Mouse (Mus musculus): Measurements from ENCODE around the gene Tspan31. TPM values are rescaled to one million over a fixed set of nuclear protein-coding genes. Genes with fewer than 3 reads are reported as not detected.

Tspan31 gene
- polyA plus RNA-seq, 1 experiment from 2014 or later: 148 TPM

GRCm38 (mm10) chr10:127048608-127049394 lies 21.3 kb downstream of the Tspan31 start:
- ATAC-seq (ENCODE audit: low FRiP score): no peak
- Histone ChIP-seq H3K9me3 (replicated peaks) (no peaks in the 10 kb centered on the region), H3K4me2 (replicated peaks) (peak overlapping the region; percentile 6; the same call in 1 of the 2 replicates), H3K4me1 (peaks cover 12% of the 10 kb centered on the region; the same call in 1 of the 2 replicates), H3K4me3 (peak overlapping the region; percentile 7; the same call in 1 of the 2 replicates), H3K27ac (no peak overlapping the region), H3K36me3 (peaks cover 13% of the 10 kb centered on the region; the same call in 1 of the 2 replicates), H3K27me3 (peaks cover 53% of the 10 kb centered on the region), H3K9ac (no peak overlapping the region)
- WGBS: 5% methylated on average over 35 of the region's 35 CpGs

- Histone ChIP-seq H3K27me3 (peaks cover 53% of the 10 kb centered on the region), H3K4me3 (0 out of 2 replicates have a peak within 1 kb of the TSS, but pooled peaks have one; percentile 7), H3K4me2 (replicated peaks) (peak within 1 kb of the TSS; percentile 6; the same call in 1 of the 2 replicates), H3K36me3 (0 out of 2 replicates have a peak, but pooled peaks cover 6% of the 10 kb centered on the region), H3K4me1 (peaks cover 12% of the 10 kb centered on the region; the same call in 1 of the 2 replicates), H3K9me3 (replicated peaks) (no peaks in the 10 kb centered on the region), H3K9ac (no peak within 1 kb of the TSS), H3K27ac (no peak within 1 kb of the TSS)
- ATAC-seq (ENCODE audit: low FRiP score): no peak
- WGBS: 46% methylated on average over 5 of the region's 5 CpGs
Observed at GRCm38 (mm10) chr10:127047954-127048353, 22.1 kb downstream of the Tspan31 start, which contains the start of gene Cyp27b1. Gene Cyp27b1 (plus strand): TSS chr10:127048250.

GRCm38 (mm10) chr10:127043187-127043586 lies 26.9 kb downstream of the Tspan31 start:
- H3K4me3 ChIP-seq: no peak overlapping the region
- H3K4me1 ChIP-seq: peaks cover 11% of the 10 kb centered on the region
- H3K4me2 ChIP-seq (replicated peaks): no peak overlapping the region
- peaks cover 19% of the 10 kb centered on the region for H3K27me3 ChIP-seq
- H3K36me3 ChIP-seq: 0 out of 2 replicates have a peak, but pooled peaks cover 5% of the 10 kb centered on the region
- WGBS: 86% methylated on average over 6 of the region's 6 CpGs
- no peaks in the 10 kb centered on the region for H3K9me3 ChIP-seq (replicated peaks)
- no peak overlapping the region for H3K27ac ChIP-seq
- ATAC-seq (ENCODE audit: low FRiP score): no peak
- no peak overlapping the region for H3K9ac ChIP-seq

- no peak for ATAC-seq (ENCODE audit: low FRiP score)
- H3K36me3 ChIP-seq: 0 out of 2 replicates have a peak, but pooled peaks cover 5% of the 10 kb centered on the region
- peak overlapping the region; percentile 98 for H3K4me2 ChIP-seq (replicated peaks)
- peaks cover 11% of the 10 kb centered on the region for H3K4me1 ChIP-seq
- no peak overlapping the region for H3K27ac ChIP-seq
- H3K9ac ChIP-seq: peak overlapping the region; percentile 69
- H3K4me3 ChIP-seq: peak overlapping the region; percentile 76
- H3K27me3 ChIP-seq: peaks cover 13% of the 10 kb centered on the region
- WGBS: 19% methylated on average over 5 of the region's 5 CpGs
- no peaks in the 10 kb centered on the region for H3K9me3 ChIP-seq (replicated peaks)
Observed at GRCm38 (mm10) chr10:127042468-127043115, 27.5 kb downstream of the Tspan31 start.

GRCm38 (mm10) chr10:127041774-127042338 lies 28.2 kb downstream of the Tspan31 start:
- peak; percentile 90 for ATAC-seq (ENCODE audit: low FRiP score)
- H3K9me3 ChIP-seq (replicated peaks): no peaks in the 10 kb centered on the region
- peaks cover 11% of the 10 kb centered on the region for H3K27me3 ChIP-seq
- H3K9ac ChIP-seq: peak overlapping the region; percentile 69
- peak overlapping the region; percentile 98 for H3K4me2 ChIP-seq (replicated peaks)
- 0 out of 2 replicates have a peak, but pooled peaks cover 5% of the 10 kb centered on the region for H3K36me3 ChIP-seq
- H3K4me1 ChIP-seq: peaks cover 11% of the 10 kb centered on the region
- H3K27ac ChIP-seq: no peak overlapping the region
- WGBS: under 1% methylated on average over 37 of the region's 44 CpGs
- H3K4me3 ChIP-seq: peak overlapping the region; percentile 76

GRCm38 (mm10) chr10:127041274-127041766 lies 28.7 kb downstream of the Tspan31 start, which contains the start of the genes Mettl1 and Eef1akmt3:
Gene Mettl1 (plus strand): TSS chr10:127041414.
Gene Eef1akmt3 (minus strand): TSS chr10:127041513.
- H3K27ac ChIP-seq: no peak within 1 kb of the TSS
- WGBS: under 1% methylated on average over 28 of the region's 28 CpGs
- no peaks in the 10 kb centered on the region for H3K9me3 ChIP-seq (replicated peaks)

GRCm38 (mm10) chr10:127040569-127041214 lies 29.4 kb downstream of the Tspan31 start:
- H3K4me2 ChIP-seq (replicated peaks): peak overlapping the region; percentile 98
- peaks cover 11% of the 10 kb centered on the region for H3K4me1 ChIP-seq
- WGBS: 2% methylated on average over 20 of the region's 20 CpGs
- no peaks in the 10 kb centered on the region for H3K9me3 ChIP-seq (replicated peaks)
- H3K36me3 ChIP-seq: 0 out of 2 replicates have a peak, but pooled peaks cover 5% of the 10 kb centered on the region
- ATAC-seq (ENCODE audit: low FRiP score): no peak; the same call in 1 of the 2 replicates
- peak overlapping the region; percentile 69 for H3K9ac ChIP-seq
- peaks cover 11% of the 10 kb centered on the region for H3K27me3 ChIP-seq
- no peak overlapping the region for H3K27ac ChIP-seq
- H3K4me3 ChIP-seq: peak overlapping the region; percentile 76

More at GRCm38 (mm10) chr10:127041274-127041766, 28.7 kb downstream of the Tspan31 start, which contains the start of the genes Mettl1 and Eef1akmt3:
- Histone ChIP-seq H3K4me2 (replicated peaks) (peak within 1 kb of the TSS; percentile 98), H3K4me3 (peak within 1 kb of the TSS; percentile 76), H3K4me1 (peaks cover 11% of the 10 kb centered on the region), H3K9ac (peak within 1 kb of the TSS; percentile 69), H3K36me3 (0 out of 2 replicates have a peak, but pooled peaks cover 5% of the 10 kb centered on the region), H3K27me3 (peaks cover 11% of the 10 kb centered on the region)
- peak; percentile 76 for ATAC-seq (ENCODE audit: low FRiP score)

GRCm38 (mm10) chr10:127037641-127038040 lies 32.4 kb downstream of the Tspan31 start:
- Histone ChIP-seq H3K4me1 (peaks cover 9% of the 10 kb centered on the region), H3K4me3 (no peak overlapping the region), H3K27me3 (peaks cover 11% of the 10 kb centered on the region), H3K27ac (no peak overlapping the region), H3K9me3 (replicated peaks) (no peaks in the 10 kb centered on the region), H3K36me3 (no peaks in the 10 kb centered on the region), H3K4me2 (replicated peaks) (no peak overlapping the region), H3K9ac (no peak overlapping the region)
- 67% methylated on average over 12 of the region's 12 CpGs for WGBS
- no peak for ATAC-seq (ENCODE audit: low FRiP score)

GRCm38 (mm10) chr10:127036273-127036672 lies 33.8 kb downstream of the Tspan31 start:
- no peak for ATAC-seq (ENCODE audit: low FRiP score)
- no peak overlapping the region for H3K4me3 ChIP-seq

GRCm38 (mm10) chr10:127033301-127033741 lies 36.7 kb downstream of the Tspan31 start:
- Histone ChIP-seq H3K9ac (no peak overlapping the region), H3K4me2 (replicated peaks) (no peak overlapping the region), H3K9me3 (replicated peaks) (no peaks in the 10 kb centered on the region), H3K27me3 (no peaks in the 10 kb centered on the region), H3K27ac (no peak overlapping the region), H3K4me3 (no peak overlapping the region), H3K36me3 (peaks cover 6% of the 10 kb centered on the region), H3K4me1 (peaks cover 8% of the 10 kb centered on the region)
- 87% methylated on average over 8 of the region's 8 CpGs for WGBS
- no peak for ATAC-seq (ENCODE audit: low FRiP score)

More at GRCm38 (mm10) chr10:127036273-127036672, 33.8 kb downstream of the Tspan31 start:
- Histone ChIP-seq H3K4me2 (replicated peaks) (no peak overlapping the region), H3K9me3 (replicated peaks) (no peaks in the 10 kb centered on the region), H3K27ac (no peak overlapping the region), H3K4me1 (peaks cover 4% of the 10 kb centered on the region; the same call in 1 of the 2 replicates), H3K27me3 (peaks cover 11% of the 10 kb centered on the region), H3K9ac (no peak overlapping the region), H3K36me3 (no peaks in the 10 kb centered on the region)
- WGBS: 84% methylated on average over 12 of the region's 12 CpGs
